Mouse (Mus musculus) liver (tissue): ENCODE results near the gene Brap.
"Not testable (repeated sequence)": the region's sequence is repeated elsewhere in the genome, so short reads cannot be mapped to it uniquely, and the experiment has no call there.

ENCODE experiments used
- DNase-seq: peaks from one replicate; pipeline ENCODE4 v3.0.0-alpha.2; 2020; ENCODE audit warnings: mixed read lengths

Gene Brap

GRCm38 (mm10) chr5:121660059-121660896 lies at the start of gene Brap, which contains the start of gene Acad10:
TSS of gene Brap (plus strand) at chr5:121660563.
TSS of gene Acad10 (minus strand) at chr5:121660514.
- DNase-seq = peak; percentile 95

GRCm38 (mm10) chr5:121612036-121612435 lies 48.3 kb upstream of the Brap start:
- no peak for DNase-seq

DNA sequence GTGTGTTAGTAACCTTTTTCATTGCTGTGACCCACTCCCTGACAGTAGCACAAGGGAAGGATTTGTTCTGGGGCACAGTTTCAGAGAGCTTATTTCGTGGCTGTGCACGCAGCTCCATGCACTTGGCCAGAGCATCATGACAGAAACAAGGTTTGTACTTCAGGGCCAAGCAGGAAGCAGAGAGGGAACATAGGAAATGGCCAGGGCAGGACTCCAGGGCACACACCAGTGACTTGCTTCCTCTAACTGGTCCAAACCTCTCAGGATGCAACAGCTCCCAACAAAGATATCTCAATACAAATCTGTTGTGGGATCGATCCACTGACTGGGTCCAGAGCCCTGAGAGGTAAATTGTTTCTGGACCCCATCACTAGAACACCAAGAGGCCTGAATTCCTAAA lies 45.4 kb upstream of the Brap start:
- DNase-seq = not testable (repeated sequence)

DNA sequence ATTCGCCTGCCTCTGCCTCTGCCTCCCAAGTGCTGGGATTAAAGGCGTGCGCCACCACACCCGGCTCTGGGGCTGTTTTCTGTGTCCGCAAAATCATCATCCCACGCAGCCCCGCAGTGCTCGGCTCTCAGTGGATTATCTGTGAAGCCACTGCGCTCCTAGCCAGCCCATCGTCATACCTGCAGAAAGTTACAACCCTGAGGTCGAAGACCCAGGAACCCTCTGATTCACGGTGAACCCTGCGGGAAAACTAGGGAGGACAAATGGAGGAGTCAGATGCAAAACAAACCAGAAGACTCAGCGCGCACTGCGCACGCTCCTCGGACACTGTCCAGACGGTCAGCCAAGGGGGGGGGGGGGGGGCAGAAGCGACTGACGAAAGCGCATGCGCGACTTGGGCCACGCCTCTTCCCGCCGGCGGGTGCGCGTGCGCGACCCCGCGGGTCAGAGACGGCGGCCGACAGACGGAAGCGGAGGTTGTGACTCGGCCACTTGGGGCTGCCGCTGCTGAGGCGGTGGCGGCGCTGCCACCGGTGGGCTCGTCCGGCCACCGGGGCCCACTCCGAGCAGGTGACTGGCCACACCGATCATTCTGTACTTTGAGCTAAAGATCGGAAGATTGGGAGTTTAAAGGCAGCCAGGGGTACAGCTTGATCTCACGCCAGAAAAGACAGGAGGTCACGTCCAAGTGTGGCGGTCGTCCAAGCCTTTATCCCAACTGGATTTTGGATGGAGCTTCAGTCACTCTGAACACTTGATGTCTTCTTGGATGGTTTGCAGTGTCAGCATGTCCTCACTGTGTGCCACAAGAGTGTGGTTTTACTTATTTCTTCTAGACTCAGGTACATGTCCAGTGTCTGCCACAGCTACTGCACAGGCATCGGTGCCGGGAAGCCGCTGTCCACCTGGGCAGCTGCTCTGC lies 41.5 kb upstream of the Brap start, which contains the start of gene Acad12:
Gene Acad12, minus strand, starts transcription at position 347 of the 922 bp plus-strand sequence.
- DNase-seq = peak; percentile 93

GRCm38 (mm10) chr5:121621102-121621501 lies 39.3 kb upstream of the Brap start:
- no peak for DNase-seq

DNA sequence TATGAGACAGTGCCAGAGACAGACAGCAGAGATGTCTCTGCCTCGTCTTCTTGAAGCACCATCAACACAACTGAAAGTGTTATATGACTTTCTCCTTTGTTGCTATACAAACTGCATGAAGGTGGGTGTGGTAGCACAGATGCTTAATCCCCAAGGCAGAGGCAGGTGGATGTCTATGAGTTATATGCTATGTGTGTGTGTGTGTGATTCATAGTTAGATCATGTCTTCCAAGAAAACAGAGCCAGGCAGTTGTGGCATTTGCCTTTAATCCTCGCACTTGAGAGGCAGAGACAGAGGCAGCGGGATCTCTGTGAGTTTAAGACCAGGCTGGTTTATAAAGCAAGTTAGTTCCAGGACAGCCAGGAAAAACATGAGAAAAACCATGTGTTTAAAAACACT lies 37.1 kb upstream of the Brap start:
- no peak for DNase-seq

DNA sequence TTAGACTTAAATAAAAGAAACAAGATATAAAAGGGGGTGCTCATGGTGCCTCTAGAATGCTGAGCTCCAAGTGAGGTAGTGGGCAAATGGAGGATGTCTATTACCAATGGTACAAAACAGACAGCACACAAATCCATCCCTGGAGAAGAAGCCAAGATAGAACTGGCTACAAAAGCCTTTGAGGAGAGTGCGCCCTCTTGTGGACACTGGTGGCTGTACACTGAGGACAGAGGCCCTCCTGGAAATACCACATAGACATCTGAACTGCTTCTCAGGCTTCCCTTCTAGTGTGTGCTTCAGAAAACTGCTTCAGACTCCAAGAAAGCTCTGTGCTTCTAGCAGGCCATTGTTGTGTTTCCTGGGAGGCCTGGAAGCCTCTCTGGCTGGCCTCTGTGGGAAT lies 32.5 kb upstream of the Brap start:
- DNase-seq = peak; percentile 82

GRCm38 (mm10) chr5:121631106-121631647 lies 29.2 kb upstream of the Brap start:
- not testable (repeated sequence) for DNase-seq

GRCm38 (mm10) chr5:121632804-121633203 lies 27.6 kb upstream of the Brap start:
- DNase-seq = no peak

GRCm38 (mm10) chr5:121634668-121635067 lies 25.7 kb upstream of the Brap start:
- no peak for DNase-seq

DNA sequence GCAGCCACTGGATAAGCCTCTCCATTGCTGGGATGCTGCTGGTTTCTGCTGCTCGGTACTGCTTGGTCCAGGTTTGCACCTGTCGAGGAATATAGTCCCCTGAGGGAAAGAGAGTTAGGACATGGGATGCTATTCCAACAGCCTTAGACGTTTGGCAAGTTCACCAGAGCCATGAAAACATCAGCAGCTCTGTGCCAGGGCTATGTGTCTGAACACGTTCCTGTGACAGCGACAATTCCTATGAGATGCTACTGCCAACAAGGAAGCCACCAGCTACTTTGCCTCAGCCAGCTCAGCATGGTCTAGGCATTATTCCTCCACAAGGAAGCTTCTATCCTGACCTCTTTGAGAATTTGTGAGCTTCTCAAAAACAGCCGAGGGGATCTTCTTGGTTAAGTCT lies 23.1 kb upstream of the Brap start:
- DNase-seq = no peak

DNA sequence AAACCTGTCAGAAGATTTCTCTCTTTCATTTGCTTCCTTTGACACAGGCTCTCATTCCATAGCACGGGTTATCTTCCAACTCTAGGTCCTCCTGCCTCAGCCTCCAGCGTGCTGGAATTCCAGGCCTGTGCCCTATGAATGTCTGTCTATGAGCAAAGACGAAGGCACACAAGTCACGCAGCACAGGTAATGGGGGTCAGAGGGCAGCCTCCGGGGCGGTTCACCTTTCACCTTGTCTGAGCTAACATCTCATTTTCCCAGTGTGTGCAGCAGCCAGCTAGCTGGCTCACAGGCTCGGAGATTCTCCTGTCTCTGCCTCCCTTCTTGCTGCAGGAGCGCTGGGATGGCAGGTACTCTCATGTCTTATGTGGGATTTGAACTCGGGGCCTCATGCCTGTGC lies 20.8 kb upstream of the Brap start:
- DNase-seq = no peak

DNA sequence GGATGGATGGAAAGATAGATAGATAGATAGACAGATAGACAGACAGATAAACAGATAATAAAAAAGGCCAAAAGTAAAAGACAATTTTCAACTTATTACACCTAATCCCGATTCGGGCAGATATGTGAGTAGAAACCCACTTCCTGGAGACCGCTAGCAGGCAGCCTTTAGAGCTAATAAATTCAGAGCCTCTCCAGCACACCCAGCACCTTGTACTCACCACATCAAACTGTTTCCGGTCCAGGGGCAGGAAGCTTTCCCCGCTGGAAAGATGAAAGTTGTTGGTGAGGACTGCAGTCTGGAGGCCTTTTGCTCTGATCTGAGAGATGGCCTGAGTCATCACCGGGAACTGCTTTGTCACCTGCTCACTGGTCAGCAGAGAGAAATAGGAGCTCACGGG lies 11.2 kb upstream of the Brap start:
- no peak for DNase-seq

- no peak for DNase-seq
Measured at GRCm38 (mm10) chr5:121654526-121654925, 5.8 kb upstream of the Brap start.

- DNase-seq = not testable (repeated sequence)
Measured at GRCm38 (mm10) chr5:121656866-121657265, 3.5 kb upstream of the Brap start.

- DNase-seq = not testable (repeated sequence)
Measured at GRCm38 (mm10) chr5:121657656-121658055, 2.7 kb upstream of the Brap start.

- DNase-seq = peak; percentile 32
Measured at GRCm38 (mm10) chr5:121660897-121661254, 513 bp downstream of the Brap start.

GRCm38 (mm10) chr5:121661494-121661893 lies 1.1 kb downstream of the Brap start:
- DNase-seq = no peak

DNA sequence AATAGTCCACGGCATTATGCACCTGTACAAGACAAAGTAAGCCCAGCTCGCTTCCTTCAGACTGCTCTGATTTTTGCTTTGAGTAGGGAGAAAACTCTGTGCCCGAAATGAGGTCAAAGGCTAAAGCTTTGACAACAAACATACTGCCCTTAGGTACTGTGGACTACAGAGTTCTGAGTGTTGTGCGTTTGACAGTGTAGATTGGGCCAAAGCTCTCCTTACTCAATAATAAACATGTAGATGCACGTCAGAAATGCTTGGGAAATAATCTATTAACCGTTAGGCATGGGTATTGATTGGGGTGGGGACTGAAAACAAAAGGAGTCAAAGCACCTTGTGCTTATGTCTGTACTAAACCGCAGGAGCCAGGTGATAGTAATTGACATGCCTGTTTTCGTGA lies 3.1 kb downstream of the Brap start:
- DNase-seq = no peak

GRCm38 (mm10) chr5:121664078-121664477 lies 3.7 kb downstream of the Brap start:
- no peak for DNase-seq

GRCm38 (mm10) chr5:121664971-121665370 lies 4.6 kb downstream of the Brap start:
- no peak for DNase-seq

- DNase-seq = no peak
Measured at GRCm38 (mm10) chr5:121667067-121667466, 6.7 kb downstream of the Brap start.

- DNase-seq = no peak
Measured at GRCm38 (mm10) chr5:121668411-121668810, 8.0 kb downstream of the Brap start.
